Mouse (Mus musculus) erythroblast, embryonic 14.5 days (primary cell): ENCODE results near the gene Aste1. TPM values are rescaled to one million over a fixed set of nuclear protein-coding genes. Genes with fewer than 3 reads are reported as not detected.

Source experiments
- H3K27me3 ChIP-seq: 2 replicates; pipeline ENCODE4 v1.6.1; 2012; ENCODE audit warnings: inconsistent platforms; ENCODE audit not compliant: control insufficient read depth
- H3K36me3 ChIP-seq: 2 replicates; pipeline ENCODE4 v1.6.1; 2012; ENCODE audit warnings: mild to moderate bottlenecking, inconsistent platforms; ENCODE audit not compliant: control insufficient read depth
- H3K4me1 ChIP-seq: 2 replicates; pipeline ENCODE4 v1.6.1; 2012; ENCODE audit warnings: inconsistent platforms; ENCODE audit not compliant: control insufficient read depth
- H3K4me3 ChIP-seq: replicated peaks from 2 replicates; pipeline ENCODE3; 2012; ENCODE audit warnings: moderate library complexity, mild to moderate bottlenecking, inconsistent platforms
- H3K9me3 ChIP-seq: 2 replicates; pipeline ENCODE4 v1.6.1; 2012; ENCODE audit warnings: low read length, inconsistent platforms, mixed read lengths; ENCODE audit not compliant: control insufficient read depth
- GATA1 ChIP-seq: IDR thresholded peaks from 2 replicates; pipeline ENCODE4 v1.6.1; 2012; ENCODE audit warnings: low read length, inconsistent platforms, mixed read lengths
- TAL1 ChIP-seq: IDR thresholded peaks from 3 replicates; pipeline ENCODE4 v1.6.1; 2012; ENCODE audit warnings: low read length, inconsistent platforms, mixed read lengths
- polyA plus RNA-seq: library from polyadenylated mRNA; stranded (reverse); fragments of >175 nt; gene quantifications from 2 replicates; pipeline ENCODE4 v1.2.3, GENCODE M21; 2012

The Aste1 gene
- polyA plus RNA-seq, 1 experiment: 0.21 TPM

DNA sequence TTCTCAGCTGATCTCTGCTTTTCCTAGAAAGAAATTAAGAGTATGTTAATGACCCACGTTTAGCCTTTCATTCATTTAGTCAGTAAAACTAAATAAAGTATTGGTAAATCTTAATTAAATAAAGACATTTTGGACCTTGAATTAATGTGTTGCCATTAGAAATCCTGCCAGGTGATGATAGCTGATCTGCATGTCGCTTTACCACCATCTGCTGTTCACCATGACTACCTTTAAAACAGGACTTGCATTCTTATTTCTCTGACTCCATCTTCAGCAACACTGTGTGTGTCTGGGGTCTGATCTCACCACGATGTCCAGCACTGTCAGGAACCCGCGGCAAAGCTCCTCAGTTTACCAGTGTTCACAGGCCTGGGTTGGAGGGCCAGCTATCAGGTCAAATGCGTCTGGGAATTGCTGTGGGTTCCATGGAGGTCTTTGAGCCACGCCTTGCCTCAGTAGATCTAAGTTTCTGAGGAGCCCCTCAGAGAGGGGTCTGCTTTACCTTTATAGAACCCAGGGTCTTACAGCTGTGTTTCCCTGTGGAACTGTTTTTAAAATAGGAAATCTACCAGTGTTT lies 18.1 kb upstream of the Aste1 start:
- no peaks in the 10 kb centered on the region for H3K27me3 ChIP-seq

DNA sequence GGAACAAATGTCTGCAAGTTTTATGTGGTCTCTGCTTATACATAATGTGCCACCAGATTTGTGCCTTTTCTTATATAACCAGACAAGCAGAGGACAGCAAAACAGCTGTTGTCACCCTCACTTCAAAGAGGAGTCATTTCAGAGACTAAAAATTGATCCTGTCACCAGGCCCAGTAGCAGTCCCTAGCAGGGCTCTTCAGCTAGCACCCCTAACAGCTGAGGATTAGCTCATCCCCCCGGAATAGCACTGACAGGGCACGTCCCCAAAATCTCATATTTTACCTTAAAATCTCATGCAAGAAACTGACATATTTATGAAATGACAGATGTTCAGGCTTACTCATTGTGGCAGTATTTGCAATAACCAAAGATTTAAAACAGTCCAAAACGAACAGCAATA lies 17.6 kb upstream of the Aste1 start:
- no peaks in the 10 kb centered on the region for H3K36me3 ChIP-seq
- H3K4me3 ChIP-seq: no peak overlapping the region
- peaks cover 3% of the 10 kb centered on the region; the same call in 1 of the 2 replicates for H3K9me3 ChIP-seq
- no peak for TF ChIP-seq TAL1
- no peak for TF ChIP-seq GATA1
- H3K4me1 ChIP-seq: no peaks in the 10 kb centered on the region
- no peaks in the 10 kb centered on the region for H3K27me3 ChIP-seq

More for the DNA sequence above, 18.1 kb upstream of the Aste1 start:
- Histone ChIP-seq H3K36me3 (no peaks in the 10 kb centered on the region), H3K4me1 (no peaks in the 10 kb centered on the region), H3K9me3 (peaks cover 3% of the 10 kb centered on the region; the same call in 1 of the 2 replicates), H3K4me3 (no peak overlapping the region)
- no peak for TF ChIP-seq GATA1

DNA sequence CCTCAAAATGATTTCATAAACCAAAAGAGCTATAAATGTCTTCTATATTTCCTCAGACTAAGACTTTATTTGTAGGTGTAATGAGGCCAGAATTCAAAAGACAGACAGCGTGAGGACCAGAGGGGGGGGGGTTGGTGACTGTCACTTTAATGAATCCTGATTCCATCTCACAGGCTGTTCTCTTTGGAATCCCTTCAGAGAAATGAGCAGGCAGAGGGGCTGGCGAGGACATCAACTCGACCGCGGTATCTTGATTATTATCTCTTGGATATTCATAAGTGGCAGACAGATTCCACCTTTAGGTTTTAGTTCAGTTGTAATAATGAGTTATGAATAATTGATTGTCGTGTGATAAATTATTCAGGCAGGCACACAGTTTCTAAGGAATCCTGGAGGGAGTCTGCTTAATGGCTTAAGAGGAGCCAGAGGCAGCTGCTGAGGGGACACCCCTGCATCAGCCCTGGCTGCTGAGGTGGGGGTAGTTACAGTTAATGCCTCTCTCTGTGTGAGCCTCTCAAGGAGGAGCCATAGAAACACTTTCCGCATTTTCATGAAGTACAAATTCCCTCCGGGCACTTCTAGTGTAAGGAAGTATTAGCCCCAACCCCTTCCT lies 15.6 kb upstream of the Aste1 start:
- Histone ChIP-seq H3K4me1 (no peaks in the 10 kb centered on the region), H3K27me3 (no peaks in the 10 kb centered on the region), H3K4me3 (no peak overlapping the region), H3K9me3 (peaks cover 3% of the 10 kb centered on the region; the same call in 1 of the 2 replicates), H3K36me3 (no peaks in the 10 kb centered on the region)
- no peak for TF ChIP-seq GATA1
- no peak for TF ChIP-seq TAL1

DNA sequence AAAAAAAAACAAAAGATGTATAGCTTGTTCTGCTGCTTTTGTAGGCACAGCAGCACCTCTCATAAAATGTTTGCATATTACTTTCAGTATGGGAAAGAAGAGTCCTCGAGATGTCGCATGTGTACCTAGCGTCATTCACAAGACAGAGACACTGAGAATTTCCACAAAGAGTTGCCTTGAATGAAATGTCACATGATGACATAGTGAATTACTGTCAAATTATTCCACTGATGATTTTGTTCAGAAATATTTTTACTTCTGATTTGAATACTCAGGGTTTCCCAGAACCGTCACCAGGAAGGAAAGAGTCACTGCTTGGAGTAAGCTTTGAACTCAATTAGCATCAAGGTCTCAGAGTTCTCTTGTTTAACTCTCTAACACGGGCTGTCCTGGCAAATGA lies 7.8 kb upstream of the Aste1 start:
- no peaks in the 10 kb centered on the region for H3K27me3 ChIP-seq
- H3K4me3 ChIP-seq: no peak overlapping the region
- no peaks in the 10 kb centered on the region for H3K36me3 ChIP-seq
- H3K4me1 ChIP-seq: no peaks in the 10 kb centered on the region
- no peaks in the 10 kb centered on the region for H3K9me3 ChIP-seq
- no peak for TF ChIP-seq TAL1
- no peak for TF ChIP-seq GATA1

DNA sequence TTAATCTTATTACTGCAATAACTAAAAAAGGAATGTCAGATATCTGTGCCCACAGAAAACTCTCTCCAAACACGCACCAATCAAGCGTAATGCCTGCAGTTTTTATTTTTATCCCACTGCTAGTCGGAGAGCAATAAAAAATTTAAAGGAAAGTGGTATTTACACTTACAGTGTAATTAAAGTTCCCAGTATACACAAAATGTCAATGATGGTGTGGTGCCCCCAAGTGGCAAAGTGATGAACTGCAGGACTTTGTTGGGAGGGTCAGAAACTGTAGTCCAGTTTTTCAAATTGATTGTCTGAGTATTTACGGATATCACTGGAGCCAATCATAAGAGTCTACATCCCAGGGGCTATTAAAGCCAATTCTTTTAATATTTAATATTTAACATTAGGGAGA lies 5.9 kb upstream of the Aste1 start:
- TF ChIP-seq TAL1 (no peak), GATA1 (no peak)
- H3K27me3 ChIP-seq: peaks cover 6% of the 10 kb centered on the region
- H3K36me3 ChIP-seq: no peaks in the 10 kb centered on the region
- H3K4me1 ChIP-seq: no peaks in the 10 kb centered on the region
- no peaks in the 10 kb centered on the region for H3K9me3 ChIP-seq
- no peak overlapping the region for H3K4me3 ChIP-seq

DNA sequence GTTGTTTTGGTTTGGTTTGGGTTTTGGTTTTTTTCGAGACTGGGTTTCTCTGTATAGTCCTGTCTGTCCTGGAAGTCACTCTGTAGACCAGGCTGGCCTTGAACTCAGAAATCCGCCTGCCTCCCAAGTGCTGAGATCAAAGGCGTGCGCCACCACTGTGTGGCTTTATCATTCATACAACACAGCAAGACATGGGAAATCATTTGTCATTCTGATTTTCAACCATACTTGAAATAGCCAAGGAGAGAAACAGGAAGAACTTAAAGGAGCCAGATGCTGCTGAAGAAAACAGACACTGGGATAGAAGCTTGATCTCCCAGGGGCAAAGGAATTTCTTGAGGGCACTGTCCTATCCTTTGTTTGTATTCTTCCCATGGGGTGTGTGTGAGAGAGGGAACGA lies 4.6 kb upstream of the Aste1 start:
- Histone ChIP-seq H3K4me3 (no peak overlapping the region), H3K9me3 (no peaks in the 10 kb centered on the region), H3K36me3 (no peaks in the 10 kb centered on the region), H3K4me1 (peaks cover 11% of the 10 kb centered on the region), H3K27me3 (peaks cover 12% of the 10 kb centered on the region)
- TF ChIP-seq GATA1 (no peak), TAL1 (no peak)

DNA sequence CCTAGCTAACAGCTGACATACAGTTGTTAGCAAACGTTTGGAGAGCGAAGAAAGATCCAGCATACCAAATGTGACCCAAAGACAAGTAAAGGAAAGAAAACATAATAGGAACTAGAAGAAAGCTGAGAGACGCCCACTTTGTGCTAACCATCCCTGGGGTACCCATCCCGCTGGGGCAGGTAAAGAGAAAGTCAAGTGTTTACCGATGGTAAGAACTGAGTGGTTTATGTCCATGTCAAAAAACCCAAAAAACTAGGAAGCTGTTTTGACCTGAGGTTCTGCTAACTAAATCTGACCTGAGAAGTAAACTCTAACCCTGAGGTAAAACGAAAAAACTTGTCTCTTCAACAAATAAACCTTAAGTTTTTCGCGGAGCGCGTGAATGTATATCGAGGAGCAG lies 472 bp upstream of the Aste1 start:
- Histone ChIP-seq H3K4me1 (peaks cover 33% of the 10 kb centered on the region), H3K4me3 (peak overlapping the region; percentile 92), H3K36me3 (peaks cover 23% of the 10 kb centered on the region), H3K9me3 (no peaks in the 10 kb centered on the region), H3K27me3 (peaks cover 12% of the 10 kb centered on the region)
- TF ChIP-seq TAL1 (no peak), GATA1 (no peak)

DNA sequence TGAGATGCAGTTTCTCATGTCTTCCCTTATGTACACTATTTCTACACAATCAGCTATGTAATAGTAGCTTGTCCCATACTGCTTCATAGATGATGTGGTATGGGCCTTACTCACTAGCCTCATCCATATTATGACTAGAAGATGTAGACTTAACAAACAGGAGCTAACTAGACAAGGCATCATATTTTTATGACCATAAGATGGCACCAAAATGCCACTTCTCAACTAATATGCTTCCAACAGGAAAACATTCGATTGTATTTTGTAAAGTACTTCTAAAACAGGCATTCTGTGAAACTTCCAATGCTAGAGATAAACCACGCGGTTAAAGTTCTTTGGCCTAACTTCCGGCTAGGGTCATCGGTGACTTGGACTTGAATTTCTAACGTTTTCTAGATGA lies 13.4 kb downstream of the Aste1 start:
- TF ChIP-seq GATA1 (no peak), TAL1 (no peak)

DNA sequence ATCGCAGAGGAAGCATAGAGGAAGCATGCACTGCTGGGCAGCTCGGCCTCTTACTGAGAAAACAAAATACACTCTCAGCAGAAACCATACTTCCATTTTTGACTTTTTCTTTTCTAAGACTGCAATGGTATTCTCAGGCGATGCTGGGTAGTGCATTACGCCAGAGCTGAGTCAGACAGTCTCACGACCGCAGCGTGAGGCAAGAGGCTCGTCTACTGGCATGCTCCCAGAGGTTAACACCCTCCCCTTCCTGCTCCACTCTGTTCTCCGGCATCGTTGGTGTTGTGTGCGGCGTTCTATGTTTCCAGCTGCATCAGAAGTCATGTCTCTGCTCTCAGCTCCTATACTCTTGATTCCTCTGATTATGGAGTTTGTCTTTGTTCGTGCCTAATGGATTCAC lies 63.8 kb downstream of the Aste1 start:
- Histone ChIP-seq H3K4me3 (no peak overlapping the region), H3K36me3 (peaks cover 37% of the 10 kb centered on the region), H3K27me3 (no peaks in the 10 kb centered on the region), H3K9me3 (no peaks in the 10 kb centered on the region), H3K4me1 (no peaks in the 10 kb centered on the region)
- no peak for TF ChIP-seq TAL1
- no peak for TF ChIP-seq GATA1

More for the DNA sequence above, 13.4 kb downstream of the Aste1 start:
- Histone ChIP-seq H3K36me3 (peaks cover 37% of the 10 kb centered on the region), H3K9me3 (no peaks in the 10 kb centered on the region), H3K4me1 (no peaks in the 10 kb centered on the region), H3K4me3 (no peak overlapping the region), H3K27me3 (no peaks in the 10 kb centered on the region)
